Mouse (Mus musculus) neural tube, embryonic 10.5 days (tissue): Measurements from ENCODE around the gene A930009A15Rik.

Experiments
- DNase-seq: peaks from one replicate; pipeline ENCODE4 v3.0.0-alpha.2; 2017; ENCODE audit warnings: low spot score; ENCODE audit errors: extremely low spot score

A930009A15Rik gene

DNA sequence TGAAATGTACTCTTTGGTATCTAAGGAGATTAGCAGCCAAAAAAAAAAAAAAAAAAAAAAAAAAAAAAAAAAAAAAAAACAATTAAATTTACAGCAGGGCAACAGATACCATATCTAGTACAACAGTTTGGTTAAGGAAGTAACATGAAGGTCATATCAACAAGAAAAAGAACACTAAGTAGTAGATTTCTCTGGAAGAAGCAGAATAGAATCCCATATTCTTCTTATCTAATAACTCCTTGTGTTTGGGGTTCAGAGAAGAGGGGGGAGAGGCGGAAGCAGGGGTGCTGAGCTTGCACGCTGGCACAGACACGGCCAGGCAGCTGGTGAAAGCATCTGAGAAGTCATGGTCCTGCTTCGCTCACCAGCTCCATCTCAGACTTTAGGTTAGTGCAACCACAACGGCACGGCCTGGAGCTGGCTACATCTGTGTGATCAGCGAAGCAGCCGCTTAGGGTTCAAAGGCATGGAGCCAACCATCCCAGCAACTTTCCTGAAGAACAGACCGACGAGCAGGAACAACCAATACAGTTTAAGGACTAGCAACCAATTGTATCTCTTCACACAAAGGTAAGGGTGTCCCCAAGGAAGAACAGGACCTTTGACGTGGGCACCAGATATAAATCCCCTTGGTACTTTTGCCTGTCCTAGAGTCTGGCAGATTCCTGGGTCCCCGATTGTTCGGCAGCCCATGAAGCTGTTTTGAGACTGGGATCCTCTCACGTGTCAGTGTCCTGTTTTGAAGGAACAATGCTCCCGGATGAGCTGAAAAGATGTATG, at the start of gene A930009A15Rik:
TSS of gene A930009A15Rik (plus strand) at position 275 of the 780 bp plus-strand sequence.
- DNase-seq: no peak

DNA sequence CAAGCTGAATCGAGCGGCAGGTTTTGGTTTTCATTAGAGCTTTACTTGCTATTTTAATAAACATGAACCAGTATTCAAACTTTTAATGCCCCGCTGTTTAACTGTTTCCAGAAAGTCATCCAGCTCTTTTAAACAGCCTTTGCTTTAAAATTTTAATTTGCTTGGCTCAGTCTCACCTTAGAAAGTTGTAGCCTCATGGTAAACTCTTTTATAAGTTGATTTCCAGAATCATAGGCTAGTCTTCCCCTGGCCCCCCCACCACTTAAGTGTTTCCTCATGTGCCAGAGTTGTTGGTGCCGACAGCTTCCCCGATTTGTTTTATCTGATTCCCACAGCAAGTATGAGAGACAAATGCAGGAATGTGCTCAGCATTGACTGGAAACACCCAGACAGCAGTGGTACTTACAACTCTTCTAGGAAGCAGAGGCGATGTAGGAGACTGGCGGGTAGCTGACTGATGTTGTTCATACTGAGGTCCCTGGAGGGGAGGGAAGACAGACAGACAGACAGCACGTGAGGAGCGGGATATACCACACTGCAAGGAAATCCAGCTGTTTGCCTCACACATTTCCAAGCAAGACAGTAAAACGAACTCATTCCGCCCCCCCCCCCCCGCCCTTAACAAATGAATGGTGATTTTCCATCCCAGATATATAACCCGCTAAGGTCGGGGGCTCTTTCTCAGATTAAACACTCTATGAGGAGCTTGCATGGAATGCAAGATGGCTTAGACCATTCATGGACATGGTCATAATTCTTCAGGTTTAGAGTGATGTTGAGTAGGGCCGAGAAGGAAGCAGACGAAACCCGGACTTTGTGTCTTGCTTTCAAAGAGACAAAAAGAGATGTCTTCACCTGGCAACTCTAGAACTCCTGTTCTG, 49.3 kb upstream of the A930009A15Rik start:
- DNase-seq: peak; percentile 32

DNA sequence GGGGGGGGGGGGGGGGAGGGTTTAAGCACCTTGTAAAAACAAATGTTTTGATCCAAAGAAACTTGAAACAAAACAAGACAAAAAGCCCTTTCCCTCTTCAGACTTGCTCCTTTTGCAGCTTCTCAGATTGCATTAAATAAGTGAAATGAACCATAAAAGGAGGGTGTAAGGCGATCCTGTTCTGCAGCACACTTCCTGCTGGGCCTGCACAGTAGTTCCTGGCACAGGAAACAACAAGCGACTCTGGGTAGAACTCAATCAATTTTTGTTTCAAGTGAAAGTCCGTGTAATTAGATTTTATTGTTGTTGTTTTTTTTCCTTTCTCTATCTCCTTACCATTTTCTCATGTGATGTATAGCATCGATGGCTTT, 48.7 kb upstream of the A930009A15Rik start:
- DNase-seq: no peak

DNA sequence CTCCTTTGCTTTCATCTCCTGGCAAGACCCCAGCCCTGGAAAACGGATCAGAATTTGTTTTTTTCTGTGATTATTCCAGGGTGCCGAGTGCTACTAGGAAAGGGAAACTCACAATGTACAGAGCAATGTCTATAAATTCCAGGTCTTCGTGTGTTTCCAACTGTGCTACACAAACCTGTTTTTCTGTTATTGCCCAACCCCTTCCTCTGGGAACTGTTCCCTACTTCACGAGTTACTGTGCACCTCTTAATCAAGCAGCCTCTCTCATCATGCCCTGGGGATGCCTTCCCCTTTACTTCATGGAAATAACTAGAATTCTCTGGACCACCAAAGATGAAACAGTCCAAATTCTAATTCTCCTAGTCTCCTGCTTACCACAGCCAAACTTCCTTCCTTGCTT, 40.9 kb upstream of the A930009A15Rik start:
- no peak for DNase-seq

DNA sequence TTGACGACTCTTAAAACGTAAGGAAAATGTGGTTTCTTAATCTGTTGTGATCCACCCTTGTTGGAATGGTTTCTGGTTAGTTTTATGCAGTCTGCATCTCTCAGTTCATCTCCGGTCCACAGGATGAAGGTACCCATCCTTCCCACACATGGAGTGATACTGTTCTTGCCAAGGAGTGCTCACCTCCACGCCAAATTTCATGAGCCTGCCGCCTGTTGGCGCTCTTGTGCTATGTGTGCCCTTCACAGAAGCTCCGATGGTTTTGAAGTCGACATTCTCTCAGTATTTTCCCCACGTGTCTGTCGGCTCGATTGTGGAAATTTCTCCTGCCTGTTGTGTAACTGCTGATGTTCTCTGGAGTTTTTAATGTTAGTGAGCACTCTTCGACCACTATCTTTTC, 40.0 kb upstream of the A930009A15Rik start:
- DNase-seq: no peak

DNA sequence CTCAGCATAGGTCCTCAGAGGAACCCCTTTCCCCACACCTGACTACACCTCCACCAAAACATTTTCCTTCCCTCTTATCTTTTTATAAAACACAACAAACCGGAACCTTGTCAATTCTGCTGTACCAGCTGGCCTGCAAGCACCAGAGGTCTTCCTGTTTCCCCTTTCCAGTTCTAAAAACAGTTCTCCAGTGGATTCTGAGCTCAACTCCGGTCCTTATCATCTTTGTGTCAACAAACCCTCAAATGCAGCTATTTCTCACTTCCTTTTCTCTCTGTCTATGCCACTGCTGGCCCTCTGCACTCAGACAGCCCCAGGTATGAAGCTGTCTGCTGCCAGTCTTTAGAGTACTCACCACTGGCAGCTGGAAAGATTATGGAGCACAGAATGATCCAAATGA, 39.0 kb upstream of the A930009A15Rik start:
- no peak for DNase-seq

DNA sequence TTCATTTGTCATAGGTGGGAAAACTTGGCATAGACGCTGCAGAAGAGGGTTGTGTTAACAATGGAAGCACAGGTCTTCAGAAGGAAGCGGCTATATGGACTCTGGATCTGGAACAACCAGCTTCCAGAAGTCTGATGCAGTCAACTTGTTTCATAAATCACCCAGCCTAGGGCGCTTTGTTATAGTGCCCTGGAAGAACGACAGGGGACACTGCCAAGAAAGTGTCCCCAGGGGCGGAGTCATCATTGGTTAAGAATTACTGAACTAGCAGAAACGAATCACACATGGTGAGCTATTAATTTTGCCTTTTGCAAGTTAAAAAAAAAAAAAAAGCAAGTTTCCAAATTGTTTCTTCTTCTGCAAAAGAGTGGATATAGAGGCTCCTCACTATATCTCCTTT, 26.9 kb upstream of the A930009A15Rik start:
- DNase-seq: no peak

DNA sequence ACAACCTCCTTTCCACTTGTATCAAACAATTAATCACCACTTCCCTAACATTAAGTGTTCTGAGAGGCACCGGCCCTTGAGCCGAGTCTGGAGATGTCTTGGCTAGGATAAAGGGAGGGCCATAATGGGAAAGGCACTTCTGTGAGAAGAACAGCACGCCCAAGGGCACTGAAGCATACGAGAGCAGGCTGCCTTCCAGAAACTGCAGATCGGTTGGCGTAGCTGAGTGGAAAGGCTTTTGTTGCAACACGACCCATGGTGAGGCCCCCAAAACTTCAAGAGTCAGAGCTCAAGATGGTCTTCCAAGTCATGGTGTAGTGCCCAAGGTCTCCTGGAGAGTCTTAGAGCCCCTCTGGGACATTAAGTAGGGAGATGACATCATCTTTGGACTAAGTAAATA, 19.5 kb upstream of the A930009A15Rik start:
- no peak for DNase-seq

DNA sequence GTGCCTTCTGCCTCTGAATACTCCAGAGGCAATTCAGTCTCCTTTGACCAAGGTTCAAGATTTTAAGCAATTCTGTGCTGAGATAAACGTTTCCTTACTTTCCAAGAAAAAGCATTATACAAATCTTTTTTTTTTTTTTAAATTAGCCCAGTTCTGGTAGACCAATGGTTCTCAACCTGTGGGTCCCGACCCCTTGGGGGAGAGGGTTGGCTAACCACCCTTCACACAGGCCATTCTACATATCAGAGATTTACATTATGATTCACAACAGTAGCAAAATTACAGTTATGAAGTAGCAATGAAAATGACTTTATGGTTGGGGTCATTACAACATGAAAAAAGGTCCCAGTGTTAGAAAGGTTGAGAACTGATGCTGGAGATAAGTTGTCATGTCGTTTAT, 18.7 kb upstream of the A930009A15Rik start:
- no peak for DNase-seq

DNA sequence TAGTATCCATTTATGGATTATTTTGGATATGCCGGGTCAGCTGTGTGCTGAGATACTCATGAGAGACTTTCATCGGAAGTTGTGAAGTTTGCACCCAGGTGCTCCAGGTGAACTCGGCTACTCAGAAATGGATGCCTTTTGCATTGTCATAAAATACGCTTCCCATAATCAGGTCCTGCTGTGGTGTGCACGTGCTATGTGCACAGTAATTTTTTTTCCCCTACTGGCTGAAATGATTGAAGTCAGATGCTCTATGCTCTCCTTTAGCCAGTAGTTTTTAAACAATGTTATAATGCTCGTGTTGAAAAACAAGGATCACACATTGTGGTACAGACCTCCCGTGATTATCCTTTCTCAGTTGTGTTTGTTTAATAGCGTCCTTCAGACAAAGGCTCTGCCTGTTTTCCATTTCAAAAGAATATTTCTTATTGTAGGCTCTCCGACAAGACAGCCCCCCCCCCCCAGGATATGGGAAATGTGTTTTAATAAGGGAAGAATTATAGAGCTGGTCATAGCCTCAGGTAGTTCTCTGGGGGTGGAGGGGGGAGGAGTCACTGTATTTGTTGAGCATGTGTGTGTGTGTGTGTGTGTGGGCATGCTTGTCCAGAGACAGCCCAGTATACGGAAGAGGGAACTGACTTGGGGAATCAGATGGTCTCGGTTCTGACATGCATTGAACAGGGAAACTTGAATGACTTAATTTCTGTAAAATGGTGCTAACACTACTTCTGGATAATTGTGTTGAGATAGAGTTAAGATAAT, 16.3 kb upstream of the A930009A15Rik start:
- no peak for DNase-seq

DNA sequence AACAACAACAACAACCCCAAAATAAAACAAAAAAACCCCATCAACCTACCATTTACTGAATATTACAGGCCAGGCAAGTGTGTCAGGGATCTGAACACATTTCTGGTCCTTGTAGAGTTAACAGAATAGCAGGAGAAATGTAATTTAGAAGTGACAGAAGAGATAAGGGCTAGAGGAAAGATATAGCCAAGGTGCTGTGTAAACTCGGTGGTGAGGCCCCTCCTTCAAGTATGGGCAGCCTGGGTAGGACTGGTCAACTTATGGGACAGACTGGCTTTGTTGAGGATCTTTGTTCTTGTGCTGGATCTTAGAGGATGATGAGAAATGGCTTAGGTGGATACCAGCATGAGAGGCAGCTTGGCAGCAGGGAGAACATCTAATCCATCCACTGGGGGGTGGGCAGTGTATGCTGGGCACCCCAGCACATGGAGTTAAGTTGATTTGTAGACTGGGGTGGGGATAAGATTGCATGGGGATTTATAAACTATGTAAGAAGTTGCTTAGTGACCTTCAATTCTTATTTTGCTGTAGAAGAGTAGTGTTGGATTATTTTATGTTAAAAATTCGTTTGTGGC, 14.5 kb upstream of the A930009A15Rik start:
- DNase-seq: no peak

DNA sequence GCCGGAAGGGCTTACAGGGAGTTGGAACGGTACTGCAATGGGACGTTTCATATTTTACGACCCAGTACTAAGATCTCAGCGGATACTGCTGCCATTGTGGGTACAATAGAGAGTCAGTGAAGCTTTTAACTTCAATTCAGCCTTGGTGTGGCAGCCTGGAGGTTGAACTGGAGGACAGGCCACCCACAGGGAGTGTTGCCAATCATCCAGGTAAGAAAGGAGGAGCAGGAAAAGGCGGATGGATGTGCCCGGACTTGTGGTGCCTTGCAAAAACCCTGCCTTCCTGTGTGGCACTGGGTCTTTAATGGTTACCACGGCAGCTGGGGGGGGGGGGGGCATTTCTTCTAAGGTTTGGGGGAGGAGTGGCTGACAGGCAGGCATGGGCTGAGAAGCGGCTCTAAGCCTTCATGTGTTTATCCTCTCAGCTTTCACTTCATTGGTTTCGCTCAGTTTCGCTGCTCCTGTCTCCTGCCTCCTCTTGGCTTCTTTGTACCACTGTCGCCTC, 13.0 kb upstream of the A930009A15Rik start:
- DNase-seq: no peak

DNA sequence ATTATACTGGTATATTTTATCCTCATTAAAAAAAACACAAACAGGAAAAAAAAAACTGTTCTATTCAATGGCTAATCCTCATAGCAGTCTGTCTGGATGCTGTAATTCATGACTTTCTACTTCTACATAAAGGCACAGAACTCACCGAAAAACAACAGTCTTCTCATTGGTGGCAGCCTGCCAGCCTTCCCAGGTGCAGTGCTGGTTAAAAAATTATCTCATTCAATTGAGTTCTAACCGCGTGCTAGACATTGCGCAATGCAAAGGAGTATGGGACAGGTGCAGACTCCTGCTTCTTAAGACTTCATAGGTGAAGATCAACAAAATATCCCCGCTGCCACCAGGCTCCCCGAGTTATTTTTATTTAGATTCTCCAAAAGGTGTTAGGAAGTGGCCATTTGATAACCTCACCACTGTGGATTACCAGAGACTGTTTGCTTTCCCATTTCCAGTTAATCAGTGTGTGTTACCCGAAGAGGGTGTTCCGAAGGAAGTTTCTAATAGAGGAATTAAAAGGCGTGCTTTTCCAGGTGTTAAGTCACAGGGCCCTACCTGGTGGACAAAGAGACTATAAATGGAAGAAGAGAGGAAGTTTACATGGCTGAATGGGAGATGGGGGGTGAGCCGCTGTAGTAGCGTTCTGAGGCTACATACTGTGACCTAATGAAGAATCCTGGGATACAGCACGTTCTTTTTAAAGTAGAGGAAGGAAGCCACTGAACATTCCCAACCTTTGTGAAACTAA, 8.5 kb upstream of the A930009A15Rik start:
- no peak for DNase-seq

DNA sequence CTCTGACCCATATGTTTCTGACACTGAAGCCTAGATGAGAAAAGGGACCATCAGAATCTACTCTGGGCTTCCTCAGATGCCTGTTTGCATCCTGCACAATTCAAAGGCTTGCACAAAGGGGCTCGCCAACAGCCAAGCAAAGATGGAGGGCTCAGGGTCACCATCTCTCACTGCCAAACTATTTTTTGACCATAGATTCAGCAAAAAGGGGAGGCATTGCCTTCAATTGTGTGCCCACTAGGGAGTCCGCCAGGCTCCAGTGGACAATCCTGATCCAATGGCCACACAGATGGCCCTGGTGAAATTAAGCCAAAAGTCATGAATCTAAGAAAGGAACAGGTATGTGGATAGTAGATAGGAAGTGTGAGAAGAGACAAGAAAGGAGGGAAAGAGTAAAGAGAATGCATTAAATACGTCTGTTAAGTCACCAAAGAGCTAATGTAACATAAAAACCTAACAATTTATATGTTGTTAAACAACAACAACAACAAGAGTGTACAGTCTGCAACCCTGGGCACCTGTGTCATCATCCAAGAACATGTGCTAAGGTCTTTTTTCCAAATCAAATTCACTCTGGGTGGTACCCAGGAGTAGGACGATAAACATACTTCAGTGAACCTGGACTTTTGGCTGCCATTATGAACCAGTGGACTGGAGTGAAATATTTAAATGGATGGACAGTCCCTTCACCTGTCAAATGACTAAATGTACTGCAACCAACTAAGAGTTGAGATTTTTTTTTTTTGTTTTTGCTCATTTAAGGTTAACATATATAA, 6.7 kb upstream of the A930009A15Rik start:
- no peak for DNase-seq

DNA sequence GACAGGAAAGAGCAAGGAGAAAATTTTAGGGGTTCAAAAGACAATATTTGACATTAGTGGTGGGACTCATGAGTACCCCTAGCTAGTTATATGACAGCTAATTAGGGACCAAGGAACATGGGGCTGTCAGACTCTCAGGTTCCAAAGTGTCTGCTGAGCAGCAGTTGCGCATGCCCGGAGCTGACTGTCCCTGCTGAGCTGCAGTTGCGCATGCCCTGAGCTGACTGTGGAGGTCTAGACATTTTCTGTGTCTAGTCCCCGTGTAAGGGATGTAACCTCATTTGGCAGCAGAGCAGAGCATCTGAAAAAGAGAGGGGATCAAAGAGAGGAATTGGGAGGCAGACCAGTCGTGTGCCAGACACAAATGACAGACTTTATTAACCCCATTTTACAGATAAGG, 5.8 kb upstream of the A930009A15Rik start:
- DNase-seq: no peak

DNA sequence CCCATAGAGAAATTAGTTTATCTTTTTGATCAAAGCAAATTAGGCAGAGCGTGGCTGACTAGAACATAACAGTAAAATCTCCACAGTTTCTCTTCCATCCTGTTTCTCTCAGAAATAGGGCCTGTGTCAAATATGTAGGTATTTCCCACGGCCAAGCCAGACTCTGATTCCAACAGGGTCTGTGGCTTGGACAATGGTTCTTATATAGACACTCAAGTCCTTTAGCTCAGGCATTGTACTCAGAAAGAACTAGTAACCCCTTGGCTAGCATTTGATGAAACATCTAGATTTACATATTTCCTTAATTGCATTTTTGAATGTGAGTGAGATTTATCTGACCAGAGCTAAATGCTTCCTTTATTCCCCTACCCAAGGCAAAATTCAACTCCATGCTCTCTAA, 791 bp downstream of the A930009A15Rik start:
- DNase-seq: no peak

DNA sequence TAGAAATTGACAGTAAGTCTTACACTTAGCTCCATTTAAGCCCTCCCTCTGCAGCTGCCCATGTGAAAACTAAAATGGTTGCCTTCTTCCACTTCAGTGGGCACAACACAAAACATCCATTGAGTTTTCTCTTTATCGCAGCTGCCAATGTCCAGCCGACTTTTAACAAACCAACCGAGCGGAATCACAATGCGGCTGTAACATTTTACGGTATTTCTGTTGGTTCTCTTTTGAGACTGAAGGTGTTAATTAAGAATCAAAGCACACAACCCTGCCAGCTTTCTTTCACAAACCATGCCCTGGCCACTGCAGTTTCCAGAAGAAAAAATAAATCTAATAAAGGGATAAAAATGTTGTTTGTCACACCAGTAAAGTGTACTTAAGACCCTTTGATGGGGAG, 1.5 kb downstream of the A930009A15Rik start:
- peak; percentile 40 for DNase-seq

DNA sequence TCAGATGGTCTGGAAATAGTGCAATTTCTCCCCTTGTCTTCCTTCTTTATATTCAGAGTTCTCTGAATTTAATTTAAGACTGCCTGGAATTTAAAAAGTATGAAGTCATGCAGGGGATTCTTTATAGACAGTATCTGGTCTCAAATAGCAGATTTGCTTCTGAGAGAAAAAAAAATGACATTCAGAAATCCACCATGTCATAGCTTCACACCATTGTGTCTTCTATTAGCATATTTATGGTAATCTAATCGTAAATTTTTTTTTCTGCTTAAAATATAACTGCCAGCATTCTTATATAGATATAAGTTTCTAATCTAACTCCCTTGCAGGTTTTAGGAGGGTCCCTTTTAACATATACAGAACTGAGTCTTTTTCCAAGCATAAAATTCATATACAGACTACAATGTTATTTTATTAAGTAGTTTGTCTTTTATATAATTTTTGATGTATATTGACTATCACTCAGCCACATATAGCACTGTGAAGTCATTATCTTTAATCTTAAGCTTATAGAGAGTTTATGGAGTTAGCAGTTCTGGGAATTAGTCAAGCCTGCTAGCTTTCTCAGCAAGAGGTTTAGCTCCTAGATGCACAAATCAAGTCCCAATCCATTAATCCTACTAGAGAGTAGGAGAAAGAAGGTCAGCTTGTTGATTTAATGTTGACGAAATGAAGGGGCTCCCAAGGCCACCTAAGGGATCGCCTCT, 2.1 kb downstream of the A930009A15Rik start:
- no peak for DNase-seq

DNA sequence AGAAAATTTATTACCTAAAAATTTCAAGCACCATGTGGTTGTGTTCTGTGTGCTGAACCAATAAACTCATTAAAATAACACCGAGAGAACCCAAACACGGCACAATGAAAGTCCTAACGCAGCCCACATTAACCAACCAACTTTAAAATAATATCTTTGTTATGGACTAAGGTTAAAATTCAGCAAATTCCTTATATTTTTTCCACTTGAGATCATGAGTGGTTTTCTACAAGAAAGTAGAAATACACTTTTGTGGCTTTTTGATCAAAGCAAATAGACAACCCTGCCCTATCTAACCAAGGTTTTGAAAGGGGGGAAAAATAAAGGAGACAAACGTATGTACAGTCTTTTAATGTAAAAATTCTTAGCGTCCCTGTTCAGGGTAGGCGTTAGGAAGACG, 9.3 kb downstream of the A930009A15Rik start:
- no peak for DNase-seq
